Comparison of ENCODE assay signal across 8 mouse cellular contexts in the genomic region with DNA sequence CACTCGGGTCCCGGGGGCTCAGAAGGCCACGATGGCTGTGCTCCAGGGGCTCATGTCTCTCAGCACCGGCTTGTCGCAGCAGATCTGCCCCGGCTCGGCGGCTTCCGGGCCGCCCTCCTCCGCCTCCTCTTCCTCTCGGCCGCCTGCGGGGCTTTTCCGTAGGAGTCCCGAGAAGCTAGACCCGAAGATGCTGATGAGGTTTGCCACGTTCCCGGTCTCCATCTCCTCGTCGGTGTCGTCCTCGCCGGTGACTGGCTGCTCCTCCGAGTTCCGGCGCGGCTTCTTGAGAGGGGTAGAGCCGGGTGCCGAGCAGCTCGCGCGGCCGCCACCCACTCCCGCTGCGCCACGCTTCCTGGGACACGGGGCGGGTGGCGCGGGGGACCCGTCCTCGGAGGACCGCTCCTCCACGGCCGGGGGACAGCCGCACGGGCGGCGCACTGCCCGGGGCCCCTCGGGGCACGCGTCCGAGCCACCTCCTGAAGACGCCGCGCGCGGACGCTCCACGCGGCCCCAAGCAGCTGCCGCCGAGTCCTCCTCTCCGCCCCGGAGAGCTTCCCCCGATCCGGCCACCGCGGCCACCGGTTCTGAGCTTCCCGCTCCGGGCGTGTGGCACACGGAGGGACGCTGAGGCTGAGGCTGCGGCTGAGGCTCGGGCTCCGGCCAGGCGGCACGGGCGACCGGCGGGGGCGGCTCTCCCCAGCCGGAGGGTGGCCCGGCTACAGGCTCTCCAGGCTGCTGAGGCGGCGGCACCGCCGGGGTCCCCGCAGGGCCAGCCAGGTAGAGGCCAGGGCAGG. TPM values are rescaled to one million over a fixed set of nuclear protein-coding genes. Genes with fewer than 3 reads are reported as not detected.
DNase-seq lines count a peak whose midpoint lies in the region; ATAC-seq and TF ChIP-seq lines count a peak whose summit lies in the region.

No protein-coding gene starts in this region.

- ATAC-seq in intestine, postnatal 0 days = peak; percentile 58
- ATAC-seq in liver, embryonic 11.5 days (replicated peaks; ENCODE audit: low FRiP score) = peak; percentile 50
- peak; percentile 55 for ATAC-seq in stomach, postnatal 0 days (ENCODE audit: low FRiP score, low TSS enrichment)

- DNase-seq in lung, adult 18-20 months = peak; percentile 57 to 58
- DNase-seq in lung, postnatal 25 days (ENCODE audit: low spot score) = no peak
- DNase-seq in cerebellum, postnatal 25 days = peak; percentile 71 to 72
- DNase-seq in heart, adult 11 months = peak; percentile 98
- DNase-seq in liver, embryonic 11.5 days (ENCODE audit: low spot score) = peak; percentile 74
- peak; percentile 54 to 63 for DNase-seq in natural killer cell, adult 2 months (ENCODE audit: low spot score in 2 of 2)
- DNase-seq in stomach, postnatal 0 days (ENCODE audit: low spot score) = peak; percentile 65

- H3K4me1 ChIP-seq in intestine, postnatal 0 days (replicated peaks; ENCODE audit: control insufficient read depth, insufficient read depth, low read length) = peaks cover 12% of the 10 kb centered on the region; the same call in 1 of the 2 replicates
- peaks cover 10% of the 10 kb centered on the region; the same call in 1 of the 2 replicates for H3K4me1 ChIP-seq in liver, embryonic 11.5 days (replicated peaks; ENCODE audit: control insufficient read depth, insufficient read depth, low read length)
- H3K4me1 ChIP-seq in stomach, postnatal 0 days (replicated peaks; ENCODE audit: control insufficient read depth, insufficient read depth) = peaks cover 6% of the 10 kb centered on the region

- peak overlapping the region; percentile 98 for H3K9ac ChIP-seq in intestine, postnatal 0 days (ENCODE audit: low read depth, low read length)
- H3K9ac ChIP-seq in liver, embryonic 11.5 days (ENCODE audit: low read depth, low read length) = peak overlapping the region; percentile 98
- H3K9ac ChIP-seq in stomach, postnatal 0 days (ENCODE audit: low read length) = peak overlapping the region; percentile 94

- TF ChIP-seq CTCF in intestine, postnatal 0 days (IDR thresholded peaks at IDR 0.05; ENCODE audit: low read depth) = no peak
- no peak for TF ChIP-seq CTCF in stomach, postnatal 0 days (IDR thresholded peaks at IDR 0.05; ENCODE audit: low read depth)

- H3K36me3 ChIP-seq in intestine, postnatal 0 days (ENCODE audit: control insufficient read depth, insufficient read depth) = no peaks in the 10 kb centered on the region
- no peaks in the 10 kb centered on the region for H3K36me3 ChIP-seq in liver, embryonic 11.5 days (ENCODE audit: control insufficient read depth, insufficient read depth, low read length)
- H3K36me3 ChIP-seq in stomach, postnatal 0 days (ENCODE audit: control insufficient read depth, insufficient read depth, low read length) = no peaks in the 10 kb centered on the region

- H3K9me3 ChIP-seq in intestine, postnatal 0 days (ENCODE audit: control insufficient read depth) = no peaks in the 10 kb centered on the region
- no peaks in the 10 kb centered on the region for H3K9me3 ChIP-seq in liver, embryonic 11.5 days (ENCODE audit: control insufficient read depth, low read length)
- no peaks in the 10 kb centered on the region for H3K9me3 ChIP-seq in stomach, postnatal 0 days (ENCODE audit: control insufficient read depth, low read length)

- peak overlapping the region; percentile 100 for H3K4me3 ChIP-seq in intestine, postnatal 0 days (ENCODE audit: low read depth, low read length)
- H3K4me3 ChIP-seq in liver, embryonic 11.5 days (ENCODE audit: low read depth, low read length) = peak overlapping the region; percentile 100
- peak overlapping the region; percentile 84 for H3K4me3 ChIP-seq in stomach, postnatal 0 days (ENCODE audit: low read depth, low read length)

- WGBS in intestine, postnatal 0 days = under 1% methylated on average over 85 of the region's 93 CpGs
- under 1% methylated on average over 92 of the region's 93 CpGs for WGBS in liver, embryonic 11.5 days
- under 1% methylated on average over 90 of the region's 93 CpGs for whole genome bisulfite sequencing in stomach, postnatal 0 days

- H3K27ac ChIP-seq in intestine, postnatal 0 days (ENCODE audit: low read depth, low read length) = peak overlapping the region; percentile 91
- H3K27ac ChIP-seq in liver, embryonic 11.5 days (ENCODE audit: low read depth, low read length) = peak overlapping the region; percentile 90
- H3K27ac ChIP-seq in stomach, postnatal 0 days (replicated peaks) = peak overlapping the region; percentile 90

- H3K4me2 ChIP-seq in intestine, postnatal 0 days (replicated peaks; ENCODE audit: low read depth) = peak overlapping the region; percentile 77
- peak overlapping the region; percentile 87 for H3K4me2 ChIP-seq in liver, embryonic 11.5 days
- peak overlapping the region; percentile 76 for H3K4me2 ChIP-seq in stomach, postnatal 0 days (replicated peaks; ENCODE audit: low read depth)

- H3K27me3 ChIP-seq in intestine, postnatal 0 days (replicated peaks; ENCODE audit: control insufficient read depth, insufficient read depth, low read length) = no peaks in the 10 kb centered on the region
- no peaks in the 10 kb centered on the region for H3K27me3 ChIP-seq in liver, embryonic 11.5 days (replicated peaks; ENCODE audit: control insufficient read depth, insufficient read depth, low read length)
- H3K27me3 ChIP-seq in stomach, postnatal 0 days (ENCODE audit: control insufficient read depth, insufficient read depth, low read length) = no peaks in the 10 kb centered on the region

- TF ChIP-seq EP300 in stomach, postnatal 0 days (optimal IDR thresholded peaks at IDR 0.05) = no peak

RNA-seq across cellular contexts. Expression of a gene that starts 0.8 kb away (rescaled TPM):
- 6.1 and 6.8 TPM in 2 replicates for polyA plus RNA-seq in intestine, postnatal 0 days (2015; fragmentation: Nextera tagmentation; extraction: Ambion mirVana)
- 6.7 and 7.3 TPM in 2 replicates for polyA plus RNA-seq in liver, embryonic 11.5 days (2014; fragmentation: Nextera tagmentation; extraction: Ambion mirVana)
- polyA plus RNA-seq in stomach, postnatal 0 days (2015; fragmentation: Nextera tagmentation; extraction: Ambion mirVana) = 7.3 and 11.2 TPM in 2 replicates

RNA-seq across cellular contexts. Expression of a gene that starts 47.9 kb away (rescaled TPM):
- 2.8 and 3.4 TPM in 2 replicates for polyA plus RNA-seq in intestine, postnatal 0 days (2015; fragmentation: Nextera tagmentation; extraction: Ambion mirVana)
- polyA plus RNA-seq in liver, embryonic 11.5 days (2014; fragmentation: Nextera tagmentation; extraction: Ambion mirVana) = 0.81 and 1.2 TPM in 2 replicates
- polyA plus RNA-seq in stomach, postnatal 0 days (2015; fragmentation: Nextera tagmentation; extraction: Ambion mirVana) = 4.2 and 4.3 TPM in 2 replicates

RNA-seq across cellular contexts. Expression of a gene that starts 59.8 kb away (rescaled TPM):
- 25.2 and 28.3 TPM in 2 replicates for polyA plus RNA-seq in intestine, postnatal 0 days (2015; fragmentation: Nextera tagmentation; extraction: Ambion mirVana)
- polyA plus RNA-seq in liver, embryonic 11.5 days (2014; fragmentation: Nextera tagmentation; extraction: Ambion mirVana) = 36.0 and 36.9 TPM in 2 replicates
- polyA plus RNA-seq in stomach, postnatal 0 days (2015; fragmentation: Nextera tagmentation; extraction: Ambion mirVana) = 36.6 and 39.0 TPM in 2 replicates
